Mouse (Mus musculus) thymus, adult 2 months (tissue): ENCODE measurements around the gene Tmem150c.

Source experiments
- CTCF ChIP-seq: fragments of 200-500 bp; IDR thresholded peaks from 2 replicates; pipeline ENCODE4 v1.5.1; 2012; ENCODE audit warnings: mild to moderate bottlenecking, control low read depth, low read length, moderate library complexity, borderline replicate concordance; ENCODE audit not compliant: control insufficient read depth, poor library complexity, insufficient read depth; ENCODE audit errors: extremely low read depth
- POLR2A ChIP-seq: fragments of 200-500 bp; IDR thresholded peaks from 2 replicates; pipeline ENCODE4 v1.6.1; 2012; ENCODE audit warnings: mild to moderate bottlenecking, low read length, control low read depth, moderate library complexity; ENCODE audit not compliant: control insufficient read depth, poor library complexity, insufficient read depth; ENCODE audit errors: extremely low read depth

DNA sequence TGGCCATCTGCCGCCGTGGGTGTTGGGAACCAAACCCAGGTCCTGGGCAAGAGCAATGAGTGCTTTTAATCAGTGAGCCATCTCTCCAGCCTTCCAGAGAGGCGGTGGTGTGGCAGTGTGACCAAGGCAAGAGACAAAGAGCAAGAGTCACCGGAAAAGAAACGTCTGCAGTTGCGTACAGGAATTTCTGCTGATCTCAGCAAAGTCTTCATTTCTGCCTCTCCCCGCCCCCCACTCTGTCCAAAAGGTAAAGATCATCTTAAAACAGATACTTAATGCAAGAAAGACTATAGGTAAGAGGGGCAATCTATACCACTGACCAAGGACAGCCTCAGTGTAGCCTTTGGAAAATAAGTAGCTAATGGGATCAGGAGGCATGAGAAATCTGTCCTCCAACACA lies 14.8 kb downstream of the Tmem150c start:
- TF ChIP-seq CTCF: no peak
- TF ChIP-seq POLR2A: no peak
